Mouse (Mus musculus): Measurements from ENCODE around the gene Hrct1. TPM values are rescaled to one million over a fixed set of nuclear protein-coding genes. Genes with fewer than 3 reads are reported as not detected.

Gene Hrct1
- polyA plus RNA-seq, 1 experiment from 2014 or later, result 0.58 TPM

- Histone ChIP-seq H3K9ac (no peak overlapping the region), H3K27ac (no peak overlapping the region), H3K9me3 (ENCODE audit: control insufficient read depth, low read length) (no peaks in the 10 kb centered on the region), H3K4me1 (replicated peaks; ENCODE audit: control insufficient read depth, insufficient read depth, low read length) (no peaks in the 10 kb centered on the region), H3K36me3 (replicated peaks; ENCODE audit: control insufficient read depth, insufficient read depth) (no peaks in the 10 kb centered on the region), H3K27me3 (ENCODE audit: control insufficient read depth, insufficient read depth, low read length) (no peaks in the 10 kb centered on the region), H3K4me3 (replicated peaks; ENCODE audit: low read length) (no peak overlapping the region), H3K4me2 (replicated peaks) (no peak overlapping the region)
- ATAC-seq (ENCODE audit: low FRiP score), result no peak
- DNase-seq (ENCODE audit: low spot score), result no peak
- 66% methylated on average over 6 of the region's 6 CpGs for WGBS
Measured at GRCm38 (mm10) chr4:43737144-43737543, 10.2 kb downstream of the Hrct1 start.

- WGBS, result 75% methylated on average over 8 of the region's 8 CpGs
- H3K9ac ChIP-seq, result no peak overlapping the region
- no peaks in the 10 kb centered on the region for H3K4me1 ChIP-seq (replicated peaks; ENCODE audit: control insufficient read depth, insufficient read depth, low read length)
- DNase-seq (ENCODE audit: low spot score) (no peak), ATAC-seq (ENCODE audit: low FRiP score) (no peak)
- no peak overlapping the region for H3K4me2 ChIP-seq (replicated peaks)
- no peak overlapping the region for H3K4me3 ChIP-seq (replicated peaks; ENCODE audit: low read length)
- no peaks in the 10 kb centered on the region for H3K27me3 ChIP-seq (ENCODE audit: control insufficient read depth, insufficient read depth, low read length)
- no peaks in the 10 kb centered on the region for H3K9me3 ChIP-seq (ENCODE audit: control insufficient read depth, low read length)
- no peaks in the 10 kb centered on the region for H3K36me3 ChIP-seq (replicated peaks; ENCODE audit: control insufficient read depth, insufficient read depth)
- no peak overlapping the region for H3K27ac ChIP-seq
Measured at GRCm38 (mm10) chr4:43738989-43739674, 12.1 kb downstream of the Hrct1 start.

- Histone ChIP-seq H3K4me3 (replicated peaks; ENCODE audit: low read length) (no peak overlapping the region), H3K27ac (no peak overlapping the region), H3K4me1 (replicated peaks; ENCODE audit: control insufficient read depth, insufficient read depth, low read length) (no peaks in the 10 kb centered on the region), H3K4me2 (replicated peaks) (no peak overlapping the region), H3K9me3 (ENCODE audit: control insufficient read depth, low read length) (no peaks in the 10 kb centered on the region), H3K36me3 (replicated peaks; ENCODE audit: control insufficient read depth, insufficient read depth) (no peaks in the 10 kb centered on the region), H3K9ac (no peak overlapping the region), H3K27me3 (ENCODE audit: control insufficient read depth, insufficient read depth, low read length) (no peaks in the 10 kb centered on the region)
- 72% methylated on average over 5 of the region's 5 CpGs for WGBS
- ATAC-seq (ENCODE audit: low FRiP score) (no peak), DNase-seq (ENCODE audit: low spot score) (no peak)
Measured at GRCm38 (mm10) chr4:43741526-43741925, 14.5 kb downstream of the Hrct1 start.

GRCm38 (mm10) chr4:43742637-43743036 lies 15.6 kb downstream of the Hrct1 start:
- Histone ChIP-seq H3K4me3 (replicated peaks; ENCODE audit: low read length) (no peak overlapping the region), H3K4me2 (replicated peaks) (no peak overlapping the region), H3K4me1 (replicated peaks; ENCODE audit: control insufficient read depth, insufficient read depth, low read length) (no peaks in the 10 kb centered on the region), H3K27ac (no peak overlapping the region), H3K36me3 (replicated peaks; ENCODE audit: control insufficient read depth, insufficient read depth) (no peaks in the 10 kb centered on the region), H3K9ac (no peak overlapping the region), H3K9me3 (ENCODE audit: control insufficient read depth, low read length) (no peaks in the 10 kb centered on the region), H3K27me3 (ENCODE audit: control insufficient read depth, insufficient read depth, low read length) (no peaks in the 10 kb centered on the region)
- WGBS, result 23% methylated on average over 4 of the region's 4 CpGs
- DNase-seq (ENCODE audit: low spot score) (no peak), ATAC-seq (ENCODE audit: low FRiP score) (no peak)

- no peaks in the 10 kb centered on the region for H3K4me1 ChIP-seq (replicated peaks; ENCODE audit: control insufficient read depth, insufficient read depth, low read length)
- no peak overlapping the region for H3K9ac ChIP-seq
- no peak overlapping the region for H3K4me3 ChIP-seq (replicated peaks; ENCODE audit: low read length)
- H3K36me3 ChIP-seq (replicated peaks; ENCODE audit: control insufficient read depth, insufficient read depth), result no peaks in the 10 kb centered on the region
- DNase-seq (ENCODE audit: low spot score) (no peak), ATAC-seq (ENCODE audit: low FRiP score) (no peak)
- H3K9me3 ChIP-seq (ENCODE audit: control insufficient read depth, low read length), result no peaks in the 10 kb centered on the region
- no peaks in the 10 kb centered on the region for H3K27me3 ChIP-seq (ENCODE audit: control insufficient read depth, insufficient read depth, low read length)
- 59% methylated on average over 1 of the region's 1 CpGs for WGBS
- no peak overlapping the region for H3K4me2 ChIP-seq (replicated peaks)
- no peak overlapping the region for H3K27ac ChIP-seq
Measured at GRCm38 (mm10) chr4:43743099-43743498, 16.1 kb downstream of the Hrct1 start.

GRCm38 (mm10) chr4:43745187-43745586 lies 18.2 kb downstream of the Hrct1 start:
- no peaks in the 10 kb centered on the region for H3K27me3 ChIP-seq (ENCODE audit: control insufficient read depth, insufficient read depth, low read length)
- no peak for ATAC-seq (ENCODE audit: low FRiP score)
- H3K4me1 ChIP-seq (replicated peaks; ENCODE audit: control insufficient read depth, insufficient read depth, low read length), result no peaks in the 10 kb centered on the region
- no peaks in the 10 kb centered on the region for H3K9me3 ChIP-seq (ENCODE audit: control insufficient read depth, low read length)
- DNase-seq (ENCODE audit: low spot score), result peak; percentile 82
- H3K36me3 ChIP-seq (replicated peaks; ENCODE audit: control insufficient read depth, insufficient read depth), result no peaks in the 10 kb centered on the region
- WGBS, result 21% methylated on average over 6 of the region's 6 CpGs
- H3K4me3 ChIP-seq (replicated peaks; ENCODE audit: low read length), result no peak overlapping the region
- no peak overlapping the region for H3K4me2 ChIP-seq (replicated peaks)
- H3K27ac ChIP-seq, result no peak overlapping the region
- H3K9ac ChIP-seq, result no peak overlapping the region

GRCm38 (mm10) chr4:43757213-43757612 lies 30.2 kb downstream of the Hrct1 start:
- Histone ChIP-seq H3K9ac (no peak overlapping the region), H3K9me3 (ENCODE audit: control insufficient read depth, low read length) (no peaks in the 10 kb centered on the region), H3K27ac (no peak overlapping the region), H3K27me3 (ENCODE audit: control insufficient read depth, insufficient read depth, low read length) (no peaks in the 10 kb centered on the region), H3K4me1 (replicated peaks; ENCODE audit: control insufficient read depth, insufficient read depth, low read length) (no peaks in the 10 kb centered on the region), H3K4me3 (replicated peaks; ENCODE audit: low read length) (no peak overlapping the region), H3K36me3 (replicated peaks; ENCODE audit: control insufficient read depth, insufficient read depth) (no peaks in the 10 kb centered on the region), H3K4me2 (replicated peaks) (no peak overlapping the region)
- no peak for DNase-seq (ENCODE audit: low spot score)
- no peak for ATAC-seq (ENCODE audit: low FRiP score)
- 80% methylated on average over 6 of the region's 6 CpGs for WGBS

- no peaks in the 10 kb centered on the region for H3K36me3 ChIP-seq (replicated peaks; ENCODE audit: control insufficient read depth, insufficient read depth)
- 83% methylated on average over 21 of the region's 21 CpGs for WGBS
- H3K4me3 ChIP-seq (replicated peaks; ENCODE audit: low read length), result no peak overlapping the region
- H3K4me1 ChIP-seq (replicated peaks; ENCODE audit: control insufficient read depth, insufficient read depth, low read length), result no peaks in the 10 kb centered on the region
- H3K4me2 ChIP-seq (replicated peaks), result no peak overlapping the region
- no peak overlapping the region for H3K27ac ChIP-seq
- H3K9ac ChIP-seq, result no peak overlapping the region
- ATAC-seq (ENCODE audit: low FRiP score) (no peak), DNase-seq (ENCODE audit: low spot score) (no peak)
- H3K27me3 ChIP-seq (ENCODE audit: control insufficient read depth, insufficient read depth, low read length), result no peaks in the 10 kb centered on the region
- H3K9me3 ChIP-seq (ENCODE audit: control insufficient read depth, low read length), result no peaks in the 10 kb centered on the region
Measured at GRCm38 (mm10) chr4:43759571-43760418, 32.8 kb downstream of the Hrct1 start.

GRCm38 (mm10) chr4:43760460-43760859 lies 33.5 kb downstream of the Hrct1 start:
- no peaks in the 10 kb centered on the region for H3K27me3 ChIP-seq (ENCODE audit: control insufficient read depth, insufficient read depth, low read length)
- H3K4me2 ChIP-seq (replicated peaks), result no peak overlapping the region
- H3K36me3 ChIP-seq (replicated peaks; ENCODE audit: control insufficient read depth, insufficient read depth), result no peaks in the 10 kb centered on the region
- ATAC-seq (ENCODE audit: low FRiP score) (no peak), DNase-seq (ENCODE audit: low spot score) (no peak)
- no peaks in the 10 kb centered on the region for H3K4me1 ChIP-seq (replicated peaks; ENCODE audit: control insufficient read depth, insufficient read depth, low read length)
- H3K27ac ChIP-seq, result no peak overlapping the region
- no peak overlapping the region for H3K9ac ChIP-seq
- 77% methylated on average over 10 of the region's 10 CpGs for WGBS
- no peak overlapping the region for H3K4me3 ChIP-seq (replicated peaks; ENCODE audit: low read length)
- no peaks in the 10 kb centered on the region for H3K9me3 ChIP-seq (ENCODE audit: control insufficient read depth, low read length)

Data from hindbrain, embryonic 14.5 days (tissue).